Mouse (Mus musculus): ENCODE measurements at regions not wholly inside any gene's neighbourhood (a gene's known extent, or its start where the extent isn't known, plus 50 kb on each side); places are given as distances from the start of the nearest gene placed in this dataset.

GRCm38 (mm10) chr2:39420696-39421095, 194.4 kb upstream of the Ppp6c start:
- no peak overlapping the region for H3K9ac ChIP-seq (ENCODE audit: low read depth, low read length)
- no peaks in the 10 kb centered on the region for H3K27me3 ChIP-seq (ENCODE audit: control insufficient read depth, insufficient read depth, low read depth, low read length)
- 95% methylated on average over 25 of the region's 25 CpGs for WGBS
- ATAC-seq: no peak
- H3K9me3 ChIP-seq (replicated peaks; ENCODE audit: control insufficient read depth, low read length, poor library complexity, severe bottlenecking): no peaks in the 10 kb centered on the region; the same call in 1 of the 2 replicates
- H3K4me3 ChIP-seq (ENCODE audit: low read depth, low read length): no peak overlapping the region
- no peak overlapping the region for H3K4me2 ChIP-seq (ENCODE audit: low read length)
- no peaks in the 10 kb centered on the region for H3K4me1 ChIP-seq (ENCODE audit: control insufficient read depth, insufficient read depth, low read length)
- no peak overlapping the region for H3K27ac ChIP-seq (ENCODE audit: low read length)
- H3K36me3 ChIP-seq (ENCODE audit: control insufficient read depth, insufficient read depth, low read length): no peaks in the 10 kb centered on the region

- 73% methylated on average over 2 of the region's 2 CpGs for WGBS
- ATAC-seq: no peak
- no peaks in the 10 kb centered on the region for H3K36me3 ChIP-seq (ENCODE audit: control insufficient read depth, insufficient read depth, low read length)
Measured at GRCm38 (mm10) chr2:39400336-39400735, 174.1 kb upstream of the Ppp6c start.

GRCm38 (mm10) chr2:39399523-39399922, 173.3 kb upstream of the Ppp6c start:
- Histone ChIP-seq H3K27ac (ENCODE audit: low read length) (no peak overlapping the region), H3K4me3 (ENCODE audit: low read depth, low read length) (no peak overlapping the region), H3K4me2 (ENCODE audit: low read length) (no peak overlapping the region), H3K27me3 (ENCODE audit: control insufficient read depth, insufficient read depth, low read depth, low read length) (no peaks in the 10 kb centered on the region), H3K36me3 (ENCODE audit: control insufficient read depth, insufficient read depth, low read length) (no peaks in the 10 kb centered on the region), H3K9me3 (replicated peaks; ENCODE audit: control insufficient read depth, low read length, poor library complexity, severe bottlenecking) (no peaks in the 10 kb centered on the region), H3K4me1 (ENCODE audit: control insufficient read depth, insufficient read depth, low read length) (no peaks in the 10 kb centered on the region), H3K9ac (ENCODE audit: low read depth, low read length) (no peak overlapping the region)
- no peak for ATAC-seq
- WGBS: 78% methylated on average over 2 of the region's 2 CpGs

More at GRCm38 (mm10) chr2:39400336-39400735, 174.1 kb upstream of the Ppp6c start:
- no peak overlapping the region for H3K27ac ChIP-seq (ENCODE audit: low read length)
- no peak overlapping the region for H3K4me3 ChIP-seq (ENCODE audit: low read depth, low read length)
- H3K9ac ChIP-seq (ENCODE audit: low read depth, low read length): no peak overlapping the region
- no peaks in the 10 kb centered on the region for H3K4me1 ChIP-seq (ENCODE audit: control insufficient read depth, insufficient read depth, low read length)
- H3K27me3 ChIP-seq (ENCODE audit: control insufficient read depth, insufficient read depth, low read depth, low read length): no peaks in the 10 kb centered on the region
- H3K9me3 ChIP-seq (replicated peaks; ENCODE audit: control insufficient read depth, low read length, poor library complexity, severe bottlenecking): no peaks in the 10 kb centered on the region
- H3K4me2 ChIP-seq (ENCODE audit: low read length): no peak overlapping the region

GRCm38 (mm10) chr2:39394643-39395042, 168.4 kb upstream of the Ppp6c start:
- 62% methylated on average over 3 of the region's 3 CpGs for WGBS
- no peaks in the 10 kb centered on the region for H3K27me3 ChIP-seq (ENCODE audit: control insufficient read depth, insufficient read depth, low read depth, low read length)
- no peaks in the 10 kb centered on the region for H3K36me3 ChIP-seq (ENCODE audit: control insufficient read depth, insufficient read depth, low read length)
- no peak overlapping the region for H3K9ac ChIP-seq (ENCODE audit: low read depth, low read length)
- H3K9me3 ChIP-seq (replicated peaks; ENCODE audit: control insufficient read depth, low read length, poor library complexity, severe bottlenecking): no peaks in the 10 kb centered on the region
- H3K4me3 ChIP-seq (ENCODE audit: low read depth, low read length): no peak overlapping the region
- ATAC-seq: no peak
- no peak overlapping the region for H3K4me2 ChIP-seq (ENCODE audit: low read length)
- H3K4me1 ChIP-seq (ENCODE audit: control insufficient read depth, insufficient read depth, low read length): no peaks in the 10 kb centered on the region
- H3K27ac ChIP-seq (ENCODE audit: low read length): no peak overlapping the region

- Histone ChIP-seq H3K27ac (ENCODE audit: low read length) (no peak overlapping the region), H3K27me3 (ENCODE audit: control insufficient read depth, insufficient read depth, low read depth, low read length) (no peaks in the 10 kb centered on the region), H3K4me1 (ENCODE audit: control insufficient read depth, insufficient read depth, low read length) (no peaks in the 10 kb centered on the region), H3K9ac (ENCODE audit: low read depth, low read length) (no peak overlapping the region), H3K4me2 (ENCODE audit: low read length) (no peak overlapping the region), H3K4me3 (ENCODE audit: low read depth, low read length) (no peak overlapping the region), H3K36me3 (ENCODE audit: control insufficient read depth, insufficient read depth, low read length) (no peaks in the 10 kb centered on the region), H3K9me3 (replicated peaks; ENCODE audit: control insufficient read depth, low read length, poor library complexity, severe bottlenecking) (no peaks in the 10 kb centered on the region)
- ATAC-seq: no peak
- WGBS: 92% methylated on average over 3 of the region's 3 CpGs
Measured at GRCm38 (mm10) chr2:39377264-39377663, 151.0 kb upstream of the Ppp6c start.

GRCm38 (mm10) chr2:39373068-39373779, 147.0 kb upstream of the Ppp6c start:
- peak; percentile 90 for ATAC-seq
- H3K27me3 ChIP-seq (ENCODE audit: control insufficient read depth, insufficient read depth, low read depth, low read length): no peaks in the 10 kb centered on the region
- H3K4me3 ChIP-seq (ENCODE audit: low read depth, low read length): no peak overlapping the region
- H3K36me3 ChIP-seq (ENCODE audit: control insufficient read depth, insufficient read depth, low read length): no peaks in the 10 kb centered on the region
- no peak overlapping the region for H3K9ac ChIP-seq (ENCODE audit: low read depth, low read length)
- H3K9me3 ChIP-seq (replicated peaks; ENCODE audit: control insufficient read depth, low read length, poor library complexity, severe bottlenecking): no peaks in the 10 kb centered on the region
- no peaks in the 10 kb centered on the region for H3K4me1 ChIP-seq (ENCODE audit: control insufficient read depth, insufficient read depth, low read length)
- H3K4me2 ChIP-seq (ENCODE audit: low read length): no peak overlapping the region
- WGBS: 14% methylated on average over 7 of the region's 7 CpGs
- no peak overlapping the region for H3K27ac ChIP-seq (ENCODE audit: low read length)

GRCm38 (mm10) chr2:39344207-39344606, 118.0 kb upstream of the Ppp6c start:
- no peaks in the 10 kb centered on the region for H3K9me3 ChIP-seq (replicated peaks; ENCODE audit: control insufficient read depth, low read length, poor library complexity, severe bottlenecking)
- H3K4me2 ChIP-seq (ENCODE audit: low read length): no peak overlapping the region
- H3K27ac ChIP-seq (ENCODE audit: low read length): no peak overlapping the region
- no peaks in the 10 kb centered on the region for H3K27me3 ChIP-seq (ENCODE audit: control insufficient read depth, insufficient read depth, low read depth, low read length)
- no peak for ATAC-seq
- no peaks in the 10 kb centered on the region for H3K4me1 ChIP-seq (ENCODE audit: control insufficient read depth, insufficient read depth, low read length)
- no peak overlapping the region for H3K9ac ChIP-seq (ENCODE audit: low read depth, low read length)
- H3K36me3 ChIP-seq (ENCODE audit: control insufficient read depth, insufficient read depth, low read length): no peaks in the 10 kb centered on the region
- WGBS: 91% methylated on average over 3 of the region's 3 CpGs
- no peak overlapping the region for H3K4me3 ChIP-seq (ENCODE audit: low read depth, low read length)

GRCm38 (mm10) chr2:39340406-39340805, 114.2 kb upstream of the Ppp6c start:
- H3K36me3 ChIP-seq (ENCODE audit: control insufficient read depth, insufficient read depth, low read length): no peaks in the 10 kb centered on the region
- no peaks in the 10 kb centered on the region for H3K9me3 ChIP-seq (replicated peaks; ENCODE audit: control insufficient read depth, low read length, poor library complexity, severe bottlenecking)
- H3K4me2 ChIP-seq (ENCODE audit: low read length): no peak overlapping the region
- no peak overlapping the region for H3K4me3 ChIP-seq (ENCODE audit: low read depth, low read length)
- H3K27me3 ChIP-seq (ENCODE audit: control insufficient read depth, insufficient read depth, low read depth, low read length): no peaks in the 10 kb centered on the region
- 77% methylated on average over 3 of the region's 3 CpGs for WGBS
- ATAC-seq: no peak
- H3K27ac ChIP-seq (ENCODE audit: low read length): no peak overlapping the region
- no peak overlapping the region for H3K9ac ChIP-seq (ENCODE audit: low read depth, low read length)
- no peaks in the 10 kb centered on the region for H3K4me1 ChIP-seq (ENCODE audit: control insufficient read depth, insufficient read depth, low read length)

GRCm38 (mm10) chr2:39338832-39339649, 112.8 kb upstream of the Ppp6c start:
- Histone ChIP-seq H3K36me3 (ENCODE audit: control insufficient read depth, insufficient read depth, low read length) (no peaks in the 10 kb centered on the region), H3K4me3 (ENCODE audit: low read depth, low read length) (no peak overlapping the region), H3K27ac (ENCODE audit: low read length) (no peak overlapping the region), H3K9me3 (replicated peaks; ENCODE audit: control insufficient read depth, low read length, poor library complexity, severe bottlenecking) (no peaks in the 10 kb centered on the region), H3K4me2 (ENCODE audit: low read length) (no peak overlapping the region), H3K9ac (ENCODE audit: low read depth, low read length) (no peak overlapping the region), H3K27me3 (ENCODE audit: control insufficient read depth, insufficient read depth, low read depth, low read length) (no peaks in the 10 kb centered on the region), H3K4me1 (ENCODE audit: control insufficient read depth, insufficient read depth, low read length) (no peaks in the 10 kb centered on the region)
- WGBS: 71% methylated on average over 9 of the region's 9 CpGs
- no peak for ATAC-seq
